Mouse (Mus musculus): ENCODE measurements around the gene Timm8b. TPM values are rescaled to one million over a fixed set of nuclear protein-coding genes. Genes with fewer than 3 reads are reported as not detected.

Gene Timm8b
- polyA plus RNA-seq (2014; fragmentation: Illumina TruSeq; extraction: RNeasy Lipid Tissue Mini Kit (QIAGEN cat#74804); ENCODE audit: low read depth, low replicate concordance), result 132 TPM

DNA sequence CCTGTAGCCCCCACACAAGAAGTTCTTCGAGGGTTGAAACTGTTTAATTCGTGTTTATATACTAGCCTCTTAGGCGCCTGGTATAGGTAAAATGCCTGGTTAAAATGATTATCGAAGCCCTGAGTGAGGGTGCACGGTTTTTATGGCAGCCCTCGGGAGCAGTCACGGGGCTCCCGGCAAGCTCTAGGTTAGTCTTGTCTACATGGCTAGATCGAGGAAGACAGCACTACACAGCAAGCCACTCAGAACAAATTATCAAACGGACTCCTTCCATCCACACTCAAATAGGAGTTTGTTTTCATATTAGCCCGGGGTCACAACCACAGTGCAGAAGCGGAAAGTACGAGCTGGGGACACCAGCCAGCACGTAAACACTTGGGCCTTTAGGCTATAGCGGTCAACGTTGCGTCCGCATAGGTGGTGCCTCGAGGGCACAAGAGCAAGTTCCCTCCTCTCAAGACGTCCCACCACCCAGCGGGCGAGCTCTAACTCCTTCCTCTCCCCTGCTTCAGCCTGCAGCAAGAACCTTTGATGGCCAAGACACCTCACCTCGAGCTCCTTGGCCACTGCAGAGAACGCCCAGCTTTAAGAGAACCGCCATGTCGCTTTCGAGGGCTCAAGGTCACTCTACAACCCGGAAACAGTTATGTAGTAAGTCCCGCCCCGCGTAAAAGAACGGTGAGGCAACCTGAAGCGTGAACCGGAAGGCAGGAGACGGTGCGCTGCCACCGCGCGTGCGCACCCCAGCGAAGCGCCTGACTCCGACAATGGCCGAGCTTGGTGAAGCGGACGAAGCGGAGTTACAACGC is at the start of gene Timm8b, which contains the start of gene Sdhd:
Gene Timm8b (plus strand): TSS at position 722 of the 809 bp plus-strand sequence.
Gene Sdhd (minus strand): TSS at position 624 of the 809 bp plus-strand sequence.

DNA sequence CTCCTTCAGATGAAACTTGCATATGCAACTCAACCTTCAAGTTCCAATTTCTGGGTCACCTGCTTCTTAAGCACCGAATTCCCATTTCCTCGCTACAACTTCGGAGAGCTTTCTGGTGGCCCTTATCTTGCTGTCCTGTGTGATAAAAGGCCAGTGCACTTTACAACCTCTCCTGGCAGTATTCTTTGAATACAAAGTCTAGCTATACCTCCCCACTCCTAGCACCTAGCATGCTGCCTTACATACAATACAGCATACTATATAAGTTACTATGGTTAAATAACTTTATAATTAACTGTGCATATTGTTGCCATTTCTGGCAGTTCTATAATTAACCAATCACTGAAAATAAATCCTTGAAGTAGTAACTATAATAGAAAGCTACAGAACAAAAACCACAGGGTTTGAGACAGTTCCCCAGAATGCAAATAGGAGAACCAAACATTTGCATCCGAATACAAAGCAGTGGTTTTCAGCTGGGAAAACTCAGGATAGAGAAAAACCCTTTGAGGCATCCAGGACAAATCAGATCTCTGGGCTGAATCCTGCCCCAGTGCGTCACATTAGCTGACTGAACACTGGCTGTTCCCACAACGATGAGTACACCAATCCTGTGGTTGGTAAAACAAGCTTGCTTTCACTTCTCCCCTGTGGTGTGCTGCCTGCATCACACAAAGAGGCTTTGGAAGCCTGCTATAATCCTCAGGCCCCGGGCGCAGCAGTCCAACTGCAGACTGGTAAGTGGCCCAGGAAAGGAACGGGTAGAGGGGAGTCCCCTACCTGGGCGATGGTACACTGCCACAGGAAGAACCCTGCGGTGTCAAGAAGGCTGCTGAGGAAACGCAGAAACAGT is 49.2 kb upstream of the Timm8b start, which contains the start of gene Il18:
Gene Il18 (plus strand): TSS at position 587 of the 853 bp plus-strand sequence.

DNA sequence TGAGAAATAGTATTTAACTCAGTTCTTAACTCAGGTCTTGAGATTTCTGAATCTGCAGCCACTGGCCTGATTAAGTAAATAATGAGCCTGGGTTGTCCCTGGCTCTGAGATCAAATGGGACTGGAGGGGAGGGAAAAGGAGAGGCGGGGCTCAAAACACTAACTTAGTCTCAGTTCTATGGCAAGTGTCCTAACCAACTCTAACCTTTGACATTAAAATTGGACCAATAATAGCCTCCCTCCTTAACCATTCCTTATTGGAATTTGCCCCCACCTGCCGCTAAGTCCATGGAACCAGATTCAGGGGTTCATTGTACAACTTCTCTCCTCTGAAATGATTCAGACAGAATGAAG is 48.6 kb upstream of the Timm8b start, which contains the start of gene Bco2:
Gene Bco2 (minus strand): TSS at position 88 of the 353 bp plus-strand sequence.

DNA sequence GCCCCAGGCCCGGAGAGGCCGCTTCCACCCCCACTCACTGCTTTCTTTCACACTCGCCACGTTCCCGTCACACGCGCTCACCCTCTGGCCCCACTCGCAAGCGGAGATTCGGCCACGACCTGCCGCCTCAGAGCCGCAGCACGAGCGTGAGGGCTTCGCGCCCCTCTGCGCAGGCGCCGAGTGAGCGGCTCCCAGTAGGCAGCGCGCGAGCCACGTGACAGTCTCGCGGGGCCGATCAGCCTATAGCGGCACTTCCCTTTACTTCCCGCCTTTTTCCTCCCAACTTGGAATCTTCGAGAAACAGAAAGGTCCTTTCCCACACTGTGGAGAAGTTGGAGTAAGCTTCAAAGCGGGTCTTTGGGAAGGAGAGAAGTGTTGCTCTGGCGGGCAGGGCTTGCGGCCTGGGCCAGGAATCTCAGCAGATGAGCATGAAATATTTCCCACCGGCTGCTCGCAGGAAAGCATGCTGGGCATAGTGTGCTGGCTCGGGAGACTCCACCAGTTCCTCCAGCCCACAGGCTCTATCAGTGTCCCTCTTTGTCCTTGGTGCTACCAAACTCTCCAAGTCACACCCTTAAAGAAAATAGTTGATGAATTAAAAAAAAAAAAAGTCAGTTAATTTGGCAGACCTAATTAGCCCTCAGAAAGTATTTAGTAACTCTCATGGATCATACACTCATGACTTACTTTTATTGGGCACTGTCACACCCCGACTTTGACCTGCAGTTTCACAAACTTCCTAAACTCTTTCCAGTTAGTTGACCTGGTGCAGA is 42.4 kb upstream of the Timm8b start, which contains the start of gene Tex12:
Gene Tex12 (minus strand): TSS at position 181 of the 773 bp plus-strand sequence.

DNA sequence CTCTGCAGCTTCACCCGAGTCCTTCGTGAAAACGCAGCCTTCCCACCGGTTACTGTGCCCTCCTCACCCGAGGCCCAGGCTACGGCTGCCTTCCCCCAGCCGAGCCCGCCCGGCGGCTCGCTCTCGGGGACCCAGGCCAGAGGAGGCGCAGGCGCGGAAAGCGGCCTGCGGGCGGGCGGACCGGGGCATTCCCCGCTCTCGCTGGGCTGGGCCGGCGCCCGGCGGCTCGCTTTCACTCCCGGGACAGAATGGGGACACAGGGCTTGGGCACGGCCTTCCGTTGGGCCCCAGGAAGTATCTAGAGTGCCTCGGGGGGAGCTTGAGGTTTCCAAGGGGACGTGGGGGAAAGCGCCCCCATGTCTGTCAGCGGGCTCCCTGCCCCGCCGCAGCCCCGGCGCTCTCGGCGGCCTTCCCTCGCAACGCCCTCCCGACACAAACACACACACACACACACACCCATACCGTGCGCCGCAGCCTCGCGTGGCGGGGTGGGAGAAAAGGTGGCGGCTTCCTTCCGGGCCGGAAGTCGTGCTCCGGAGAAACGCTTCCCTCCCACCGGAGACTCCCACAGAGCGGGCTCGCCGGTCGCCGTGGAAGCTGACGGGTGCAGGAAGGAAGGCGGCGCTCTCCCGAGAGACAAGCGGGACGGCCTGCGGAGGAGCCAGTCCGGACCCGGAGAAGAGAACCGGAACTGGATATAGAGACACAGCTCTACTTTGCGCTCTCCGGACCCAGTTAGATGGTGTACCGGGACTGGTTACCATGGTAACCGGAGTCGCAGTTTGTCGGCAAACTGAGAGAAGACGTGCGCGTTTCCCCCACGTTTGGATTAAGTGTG is 13.3 kb downstream of the Timm8b start, which contains the start of the genes Pih1d2 and Nkapd1:
Gene Pih1d2 (plus strand): TSS at position 556 of the 838 bp plus-strand sequence.
Gene Nkapd1 (minus strand): TSS at position 699 of the 838 bp plus-strand sequence.

Other genes starting within 250 kb of the Timm8b start
- 0.47 TPM for gene Plet1, start 109.4 kb upstream of the Timm8b start, polyA plus RNA-seq (2014; fragmentation: Illumina TruSeq; extraction: RNeasy Lipid Tissue Mini Kit (QIAGEN cat#74804); ENCODE audit: low read depth, low replicate concordance)
- gene Pts, start 75.2 kb upstream of the Timm8b start, polyA plus RNA-seq (2014; fragmentation: Illumina TruSeq; extraction: RNeasy Lipid Tissue Mini Kit (QIAGEN cat#74804); ENCODE audit: low read depth, low replicate concordance), result 169 TPM
- 18.4 TPM for gene Il18, start 49.1 kb upstream of the Timm8b start, polyA plus RNA-seq (2014; fragmentation: Illumina TruSeq; extraction: RNeasy Lipid Tissue Mini Kit (QIAGEN cat#74804); ENCODE audit: low read depth, low replicate concordance)
- 0.52 TPM for gene Bco2, start 48.7 kb upstream of the Timm8b start, polyA plus RNA-seq (2014; fragmentation: Illumina TruSeq; extraction: RNeasy Lipid Tissue Mini Kit (QIAGEN cat#74804); ENCODE audit: low read depth, low replicate concordance)
- not detected for gene Tex12, start 42.6 kb upstream of the Timm8b start, polyA plus RNA-seq (2014; fragmentation: Illumina TruSeq; extraction: RNeasy Lipid Tissue Mini Kit (QIAGEN cat#74804); ENCODE audit: low read depth, low replicate concordance)
- gene Sdhd, start 98 bp upstream of the Timm8b start, polyA plus RNA-seq (2014; fragmentation: Illumina TruSeq; extraction: RNeasy Lipid Tissue Mini Kit (QIAGEN cat#74804); ENCODE audit: low read depth, low replicate concordance), result 192 TPM
- 6.1 TPM for gene Pih1d2, start 13.4 kb downstream of the Timm8b start, polyA plus RNA-seq (2014; fragmentation: Illumina TruSeq; extraction: RNeasy Lipid Tissue Mini Kit (QIAGEN cat#74804); ENCODE audit: low read depth, low replicate concordance)
- 107 TPM for gene Nkapd1, start 13.6 kb downstream of the Timm8b start, polyA plus RNA-seq (2014; fragmentation: Illumina TruSeq; extraction: RNeasy Lipid Tissue Mini Kit (QIAGEN cat#74804); ENCODE audit: low read depth, low replicate concordance)
- gene Dlat, start 55.9 kb downstream of the Timm8b start, polyA plus RNA-seq (2014; fragmentation: Illumina TruSeq; extraction: RNeasy Lipid Tissue Mini Kit (QIAGEN cat#74804); ENCODE audit: low read depth, low replicate concordance), result 128 TPM
- gene Dixdc1, start 135.6 kb downstream of the Timm8b start, polyA plus RNA-seq (2014; fragmentation: Illumina TruSeq; extraction: RNeasy Lipid Tissue Mini Kit (QIAGEN cat#74804); ENCODE audit: low read depth, low replicate concordance), result 10.2 TPM
- 18.0 TPM for gene 2310030G06Rik, start 142.6 kb downstream of the Timm8b start, polyA plus RNA-seq (2014; fragmentation: Illumina TruSeq; extraction: RNeasy Lipid Tissue Mini Kit (QIAGEN cat#74804); ENCODE audit: low read depth, low replicate concordance)
- 7.9 TPM for gene Cryab, start 147.4 kb downstream of the Timm8b start, polyA plus RNA-seq (2014; fragmentation: Illumina TruSeq; extraction: RNeasy Lipid Tissue Mini Kit (QIAGEN cat#74804); ENCODE audit: low read depth, low replicate concordance)
- gene Hspb2, start 148.4 kb downstream of the Timm8b start, polyA plus RNA-seq (2014; fragmentation: Illumina TruSeq; extraction: RNeasy Lipid Tissue Mini Kit (QIAGEN cat#74804); ENCODE audit: low read depth, low replicate concordance), result not detected
- 6.4 TPM for gene Fdxacb1, start 164.3 kb downstream of the Timm8b start, polyA plus RNA-seq (2014; fragmentation: Illumina TruSeq; extraction: RNeasy Lipid Tissue Mini Kit (QIAGEN cat#74804); ENCODE audit: low read depth, low replicate concordance)
- gene Alg9, start 171.1 kb downstream of the Timm8b start, polyA plus RNA-seq (2014; fragmentation: Illumina TruSeq; extraction: RNeasy Lipid Tissue Mini Kit (QIAGEN cat#74804); ENCODE audit: low read depth, low replicate concordance), result 10.5 TPM
- 140 TPM for gene 1110032A03Rik, start 171.6 kb downstream of the Timm8b start, polyA plus RNA-seq (2014; fragmentation: Illumina TruSeq; extraction: RNeasy Lipid Tissue Mini Kit (QIAGEN cat#74804); ENCODE audit: low read depth, low replicate concordance)
- gene Ppp2r1b, start 241.4 kb downstream of the Timm8b start, polyA plus RNA-seq (2014; fragmentation: Illumina TruSeq; extraction: RNeasy Lipid Tissue Mini Kit (QIAGEN cat#74804); ENCODE audit: low read depth, low replicate concordance), result 46.8 TPM

Measured in adrenal gland, adult 10 weeks (tissue).